Mouse (Mus musculus) Muller cell, postnatal 12 days (primary cell): ENCODE data around the gene En1.

Experiments used
- DNase-seq: peaks from one replicate; pipeline ENCODE4 v3.0.0-alpha.2; 2015; ENCODE audit errors: inconsistent ontology term

The En1 gene

DNA sequence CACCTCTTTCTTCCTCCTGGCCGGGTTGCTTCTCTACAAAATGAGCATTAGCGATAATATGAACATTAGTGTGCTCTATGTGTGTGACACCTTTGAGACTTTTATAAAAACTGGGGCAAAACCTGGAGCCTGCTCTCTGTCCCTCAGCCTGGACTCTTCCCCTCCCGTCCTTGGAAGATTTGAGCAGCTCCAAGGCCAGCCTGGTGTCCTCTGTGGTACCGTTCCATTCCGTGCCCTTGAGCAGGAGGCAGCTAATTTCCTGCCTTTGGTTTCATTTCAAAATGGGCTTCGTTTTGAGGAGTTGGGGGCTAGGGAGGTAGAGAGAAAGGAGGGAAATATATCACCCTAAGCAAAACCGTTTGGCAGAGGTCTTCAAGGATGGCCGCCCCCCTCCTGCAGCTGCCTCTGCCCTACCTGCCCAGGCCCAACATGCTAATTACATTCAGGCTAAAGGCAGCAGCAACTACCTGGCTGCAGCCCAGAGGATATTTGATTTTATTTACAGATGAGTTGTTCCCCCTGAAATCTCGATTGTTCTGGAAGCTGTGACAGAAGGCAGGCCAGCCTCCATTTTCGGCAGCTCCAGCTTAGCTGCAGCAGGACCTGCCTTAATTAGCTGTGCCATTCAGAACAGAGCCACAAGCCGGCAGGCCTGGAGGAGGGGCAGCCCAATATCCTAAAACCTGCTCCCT lies 24.9 kb downstream of the En1 start:
- DNase-seq = no peak

DNA sequence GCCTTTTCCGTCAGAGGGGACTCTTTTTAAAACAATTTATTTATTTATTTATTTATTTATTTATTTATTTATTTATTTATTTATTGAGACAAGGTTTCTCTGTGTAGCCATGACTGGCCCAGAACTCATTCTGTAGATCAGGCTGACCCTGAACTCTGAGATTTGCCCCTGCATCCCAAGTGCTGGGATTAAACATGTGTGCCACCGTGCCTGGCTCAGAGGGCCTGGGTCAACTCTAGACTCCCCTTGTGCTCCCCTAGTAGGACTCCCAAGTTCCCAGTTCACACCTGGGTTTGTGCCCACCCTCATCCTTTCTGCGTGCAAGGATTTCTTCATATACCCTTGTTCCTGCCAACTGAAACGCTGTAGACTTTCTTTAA lies 25.4 kb downstream of the En1 start:
- DNase-seq = no peak

DNA sequence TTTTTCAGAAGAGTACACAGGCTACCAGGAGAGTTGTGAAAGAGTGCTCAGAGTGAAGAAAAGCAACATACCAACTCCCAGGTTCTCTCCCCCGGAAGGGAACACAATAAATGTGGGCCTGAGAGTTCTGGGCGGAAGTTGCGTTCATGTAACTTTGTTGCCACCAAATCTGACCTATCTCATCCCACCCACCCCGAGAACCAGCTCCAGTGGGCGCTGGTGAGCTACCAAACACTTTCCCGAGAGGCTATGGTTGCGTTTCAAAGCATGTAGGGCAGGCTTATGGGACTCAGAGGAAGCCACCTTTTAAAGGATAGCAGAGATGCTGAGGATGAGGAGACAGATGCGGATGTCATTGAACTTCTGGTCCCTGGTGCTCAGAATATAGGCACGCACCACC lies 26.6 kb downstream of the En1 start:
- no peak for DNase-seq

DNA sequence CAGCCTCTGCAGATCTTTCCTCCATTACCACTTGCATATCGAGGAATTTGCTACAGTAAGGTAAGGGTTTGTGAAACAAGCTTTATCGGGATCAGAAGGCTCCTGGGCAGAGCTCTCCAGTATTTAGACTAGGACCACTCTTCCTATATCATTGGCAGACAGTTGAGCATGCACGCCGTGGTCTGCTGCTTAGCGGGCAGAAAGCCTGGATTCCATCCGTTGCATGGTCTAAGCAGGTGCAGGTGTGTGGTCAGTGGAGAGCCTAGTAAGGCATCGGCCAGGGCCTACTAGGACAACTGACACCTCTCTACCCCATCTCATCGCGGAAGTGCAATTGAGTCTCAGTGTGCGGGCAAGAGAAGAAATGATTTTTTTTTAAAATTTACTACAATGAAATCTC lies 41.2 kb downstream of the En1 start:
- DNase-seq = no peak

DNA sequence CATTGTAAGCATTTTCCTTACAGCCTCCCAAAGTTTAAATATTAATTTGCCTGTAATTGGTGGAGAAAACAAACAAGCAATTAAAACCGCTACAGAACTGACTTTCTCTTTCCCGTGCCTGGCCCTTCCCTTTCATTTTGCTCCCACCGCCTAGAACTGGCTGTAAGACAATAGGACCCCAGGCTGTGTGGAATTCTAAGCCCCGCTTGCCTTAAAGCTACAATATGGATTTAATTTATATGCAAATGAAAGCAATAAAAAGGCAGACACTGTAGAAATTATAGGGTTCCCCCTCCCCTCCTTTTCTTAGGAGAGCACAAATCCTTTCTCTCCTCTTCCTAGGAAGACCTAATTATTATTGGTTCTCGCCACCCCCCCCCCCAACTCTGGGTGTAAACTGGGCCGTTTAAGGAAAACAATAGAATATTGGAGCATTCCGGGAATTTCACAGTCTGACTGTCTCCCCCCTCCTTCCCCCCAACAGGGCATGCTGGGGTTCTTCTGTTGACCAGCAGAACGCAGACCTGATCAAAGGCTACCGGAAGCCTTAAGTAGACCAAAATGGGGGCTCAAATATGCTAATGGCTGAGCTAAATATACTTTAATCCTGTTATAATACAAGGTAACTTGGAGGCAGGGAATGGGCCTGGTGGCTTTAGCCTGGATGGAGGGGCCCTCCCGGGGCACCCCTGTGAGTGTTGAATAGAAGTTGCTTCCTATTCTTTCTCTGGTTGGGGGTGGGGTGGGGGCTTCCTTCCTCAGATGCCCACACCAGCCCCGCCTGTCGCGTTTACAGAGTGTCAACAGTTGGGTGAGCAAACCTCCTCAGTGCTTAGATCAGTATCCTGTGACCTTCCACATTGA lies 41.9 kb downstream of the En1 start:
- peak; percentile 44 for DNase-seq

DNA sequence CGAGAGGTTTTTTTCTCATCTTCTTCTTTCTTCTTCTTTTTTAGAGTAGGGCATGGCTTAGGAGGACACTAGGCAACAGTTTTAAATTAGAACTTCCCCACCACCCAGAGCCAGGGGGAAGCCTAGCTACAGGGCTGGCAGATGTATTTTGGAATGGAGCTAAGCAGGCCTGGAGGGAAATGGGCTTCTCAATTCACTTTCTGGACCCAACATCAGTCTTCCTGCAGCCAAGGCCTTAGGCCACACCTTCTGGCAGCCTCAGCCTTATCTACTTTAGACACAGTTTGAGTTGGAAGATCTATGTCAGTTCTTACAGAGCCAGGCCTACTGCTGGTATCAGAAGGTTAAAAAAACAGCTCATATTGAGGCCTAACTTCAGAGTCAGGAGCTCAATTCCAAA lies 42.5 kb downstream of the En1 start:
- no peak for DNase-seq

DNA sequence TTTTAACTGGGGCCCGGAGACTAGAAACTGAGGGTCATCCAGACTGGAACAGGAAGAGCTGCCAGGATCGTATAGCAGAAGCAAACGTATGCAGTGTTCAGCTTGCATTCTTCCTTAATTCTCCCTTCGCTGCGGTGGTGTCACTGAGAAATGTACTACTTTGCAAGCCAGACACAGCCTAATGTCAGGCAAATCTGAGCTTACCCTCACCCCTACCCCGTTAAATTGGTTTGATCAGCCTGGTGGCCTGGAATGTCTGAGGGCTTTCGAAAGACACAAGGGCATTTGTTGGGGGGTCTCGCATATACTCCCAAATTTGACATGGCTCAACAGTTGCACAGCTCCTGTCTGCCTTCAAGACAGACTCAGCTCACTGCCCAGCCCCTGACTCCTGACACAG lies 47.9 kb downstream of the En1 start:
- DNase-seq = no peak

DNA sequence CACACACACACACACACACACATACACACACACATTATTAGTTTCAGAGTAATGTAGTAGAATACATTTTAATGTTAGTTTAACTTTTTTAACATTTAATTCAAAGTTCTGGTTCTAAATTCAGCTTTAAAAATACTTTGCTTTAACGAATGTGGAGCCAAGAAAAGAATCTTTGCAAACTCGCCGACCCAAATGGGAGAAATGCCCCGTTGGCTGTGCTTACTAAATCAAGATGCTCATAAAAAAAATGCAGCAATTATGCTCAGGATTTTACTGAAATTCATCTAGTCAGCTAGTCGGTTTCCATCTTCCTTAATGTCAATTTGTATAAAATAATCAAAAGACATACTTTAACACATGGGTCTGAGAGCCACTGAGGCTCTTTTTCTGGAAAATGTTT lies 49.8 kb downstream of the En1 start:
- no peak for DNase-seq

DNA sequence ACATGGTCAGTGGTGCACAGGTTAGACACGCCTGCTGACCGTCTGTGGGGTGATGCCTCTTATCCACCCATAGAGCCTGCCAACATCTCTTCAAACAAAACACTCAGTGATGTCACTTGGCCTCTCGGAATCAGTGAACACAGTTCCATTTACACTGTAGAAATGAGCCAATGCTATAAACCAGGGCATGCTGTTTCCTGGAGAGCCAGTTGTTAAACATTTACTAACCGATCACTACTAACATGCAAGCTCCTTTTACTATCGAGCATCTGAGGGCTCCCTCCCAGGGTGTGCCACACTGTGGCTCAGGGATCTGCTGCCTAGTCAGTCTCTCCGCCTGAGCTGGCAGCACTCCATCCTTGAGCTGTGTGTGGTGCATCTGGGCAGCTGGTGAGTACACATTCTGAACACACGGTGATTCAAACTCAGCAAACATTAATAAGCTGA lies 52.8 kb downstream of the En1 start:
- DNase-seq = peak; percentile 22
